Mouse (Mus musculus): Measurements from ENCODE around the gene Harbi1.

Harbi1 gene

DNA sequence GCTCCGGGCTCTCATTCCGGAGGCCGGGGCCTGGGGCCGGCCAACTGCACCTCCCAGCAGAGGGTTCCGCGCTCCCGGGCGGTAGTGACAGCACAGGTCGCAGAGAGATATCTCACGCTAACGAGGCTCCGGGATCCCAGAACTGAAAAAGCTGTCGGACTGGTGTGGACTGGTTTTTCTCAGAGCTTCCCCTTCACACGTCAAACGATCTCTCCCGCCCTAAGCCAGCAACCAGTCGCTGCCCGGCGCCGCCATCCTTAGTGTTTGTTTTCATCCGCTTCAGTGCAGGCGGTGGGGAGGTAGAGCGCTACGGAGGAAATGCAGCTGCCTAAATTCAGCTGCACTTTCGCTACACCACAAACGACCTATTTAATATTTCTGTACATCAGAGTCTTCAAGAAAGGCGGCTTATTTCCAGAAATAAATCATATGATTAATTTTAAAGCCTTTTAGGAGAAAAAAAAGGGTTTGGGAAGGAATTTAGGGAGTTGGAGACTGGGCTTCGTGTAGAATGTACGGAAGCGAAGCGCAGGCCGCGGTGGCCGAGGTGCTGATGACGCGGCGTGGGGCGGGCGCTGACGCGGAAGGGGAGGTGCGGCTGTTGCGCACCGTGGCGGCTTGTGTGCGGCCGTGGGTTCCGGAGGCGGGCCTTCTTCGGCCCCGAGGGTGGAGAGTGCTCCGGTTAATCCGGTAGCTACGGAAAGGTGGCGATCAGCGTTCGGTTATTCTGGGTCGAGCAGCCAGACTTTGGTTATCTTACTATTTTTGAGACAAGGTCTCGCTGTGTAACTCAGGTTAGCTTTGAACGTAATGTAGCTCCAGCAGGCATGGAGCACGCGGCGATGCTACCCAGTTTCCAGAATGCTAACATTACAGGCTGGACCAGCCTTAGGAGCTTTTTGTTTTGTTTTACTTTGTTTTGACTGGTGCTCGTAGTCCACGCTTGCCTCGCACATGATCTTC, at the start of gene Harbi1, which contains the start of gene Atg13:
Gene Harbi1, plus strand, starts transcription at position 581 of the 963 bp plus-strand sequence.
Gene Atg13, minus strand, starts transcription at position 305 of the 963 bp plus-strand sequence.
- peak; percentile 92 for DNase-seq (ENCODE audit: low spot score)

GRCm38 (mm10) chr2:91660981-91661380, 49.7 kb upstream of the Harbi1 start:
- DNase-seq (ENCODE audit: low spot score) = no peak

- no peak for DNase-seq (ENCODE audit: low spot score)
These were observed 45.9 kb upstream of the Harbi1 start for GRCm38 (mm10) chr2:91664780-91665179.

GRCm38 (mm10) chr2:91666386-91666910, 44.2 kb upstream of the Harbi1 start:
- no peak for DNase-seq (ENCODE audit: low spot score)

DNA sequence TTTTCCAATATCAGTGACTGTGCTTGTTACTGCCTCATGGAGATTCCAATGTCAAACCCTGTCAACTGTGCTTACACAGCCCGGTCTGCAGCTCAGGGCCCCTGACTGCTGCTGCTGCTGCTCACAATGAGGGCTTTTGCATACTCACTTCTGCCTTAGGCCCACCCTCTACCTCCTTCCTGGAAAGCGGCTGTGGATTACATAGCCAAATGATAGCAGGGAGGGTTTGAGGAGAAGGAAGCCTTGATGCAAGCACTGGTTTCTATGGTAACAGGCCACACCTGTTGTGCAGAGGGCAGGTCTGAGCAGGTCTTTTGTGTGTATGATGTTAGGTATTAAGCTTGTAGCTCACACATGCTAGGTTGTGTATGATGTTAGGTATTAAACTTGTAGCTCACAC, 42.9 kb upstream of the Harbi1 start:
- DNase-seq (ENCODE audit: low spot score) = no peak

GRCm38 (mm10) chr2:91669326-91669725, 41.3 kb upstream of the Harbi1 start:
- no peak for DNase-seq (ENCODE audit: low spot score)

GRCm38 (mm10) chr2:91670038-91670437, 40.6 kb upstream of the Harbi1 start:
- DNase-seq (ENCODE audit: low spot score) = no peak

- DNase-seq (ENCODE audit: low spot score) = no peak
These were observed 37.1 kb upstream of the Harbi1 start for GRCm38 (mm10) chr2:91673587-91673986.

DNA sequence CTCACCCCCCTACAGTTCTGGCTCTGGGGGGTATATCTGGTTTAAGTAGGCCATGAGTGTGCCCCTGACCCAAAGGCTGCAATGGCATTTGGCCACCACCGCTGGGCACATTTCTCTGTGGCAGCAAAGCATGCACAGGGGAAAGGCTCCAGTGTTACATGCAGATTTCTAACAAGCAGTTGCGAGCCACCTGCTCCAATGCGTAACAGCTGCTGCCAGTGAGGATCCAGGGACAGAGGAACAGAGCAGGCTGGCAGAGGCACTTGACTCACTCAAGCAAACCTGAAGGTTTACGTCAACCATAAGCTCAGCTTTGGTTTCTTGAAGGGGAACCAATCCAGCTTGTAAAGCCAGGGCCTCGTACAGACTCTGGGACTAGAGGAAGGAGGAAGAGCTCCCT, 35.8 kb upstream of the Harbi1 start:
- DNase-seq (ENCODE audit: low spot score) = no peak

DNA sequence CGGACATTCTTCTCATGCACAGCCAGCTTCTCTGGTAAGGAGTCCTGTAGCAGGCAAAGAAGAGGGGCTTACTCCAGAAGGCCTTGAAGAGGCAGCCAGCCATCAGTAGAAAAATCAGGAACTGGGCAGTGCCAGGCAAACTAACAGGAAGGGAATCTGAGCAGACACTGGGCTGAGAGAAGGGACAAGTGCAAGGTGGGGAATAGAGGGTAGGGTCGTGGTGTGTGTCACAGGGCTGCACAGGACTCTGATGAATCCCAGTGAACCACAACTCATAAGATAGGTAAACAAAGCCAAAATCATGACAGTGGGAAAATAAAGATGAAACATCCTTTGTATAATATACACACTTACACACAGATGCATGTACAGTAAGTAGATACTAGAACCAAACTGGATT, 34.2 kb upstream of the Harbi1 start:
- no peak for DNase-seq (ENCODE audit: low spot score)

DNA sequence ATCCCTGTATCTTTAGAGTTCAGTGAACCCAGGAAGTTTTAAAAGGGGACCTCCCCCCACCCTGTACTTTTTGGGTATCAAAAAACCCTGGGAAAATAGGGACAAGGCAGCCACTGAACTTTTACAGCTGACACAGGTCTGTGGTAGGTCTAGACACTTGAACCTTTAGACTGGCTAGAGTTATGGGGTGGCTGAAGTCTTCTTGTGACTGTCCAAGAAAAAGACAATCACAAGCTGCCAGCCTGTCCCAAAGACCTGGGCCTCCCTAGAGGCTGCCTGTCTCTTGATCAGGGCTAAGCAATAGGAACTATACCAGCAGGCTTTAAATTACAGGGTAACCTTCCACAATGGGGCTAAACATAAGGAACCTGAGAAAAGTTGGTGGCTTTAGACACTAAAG, 33.7 kb upstream of the Harbi1 start:
- DNase-seq (ENCODE audit: low spot score) = no peak

- peak; percentile 28 for DNase-seq (ENCODE audit: low spot score)
These were observed 27.8 kb upstream of the Harbi1 start for GRCm38 (mm10) chr2:91682850-91683249.

DNA sequence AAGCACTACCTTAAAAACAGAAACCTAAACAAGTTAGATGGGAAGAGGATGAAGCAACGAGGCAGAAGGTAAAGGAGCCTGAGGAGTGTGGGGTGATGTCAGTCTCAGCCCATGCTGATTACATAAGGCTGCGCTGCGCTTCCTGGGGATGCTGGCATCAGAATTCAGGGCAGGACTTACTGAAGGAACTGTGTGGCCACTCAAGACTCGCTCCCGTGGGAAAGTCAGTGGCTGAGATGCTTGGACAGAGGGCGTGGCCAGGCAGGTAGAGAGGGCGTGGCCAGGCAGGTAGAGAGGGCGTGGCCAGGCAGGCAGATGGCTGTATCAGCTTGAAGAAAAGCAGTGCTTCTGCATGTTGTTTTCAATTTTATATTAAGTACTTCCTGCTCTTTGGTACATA, 26.7 kb upstream of the Harbi1 start:
- no peak for DNase-seq (ENCODE audit: low spot score)

- no peak for DNase-seq (ENCODE audit: low spot score)
These were observed 21.2 kb upstream of the Harbi1 start for GRCm38 (mm10) chr2:91689452-91689851.

DNA sequence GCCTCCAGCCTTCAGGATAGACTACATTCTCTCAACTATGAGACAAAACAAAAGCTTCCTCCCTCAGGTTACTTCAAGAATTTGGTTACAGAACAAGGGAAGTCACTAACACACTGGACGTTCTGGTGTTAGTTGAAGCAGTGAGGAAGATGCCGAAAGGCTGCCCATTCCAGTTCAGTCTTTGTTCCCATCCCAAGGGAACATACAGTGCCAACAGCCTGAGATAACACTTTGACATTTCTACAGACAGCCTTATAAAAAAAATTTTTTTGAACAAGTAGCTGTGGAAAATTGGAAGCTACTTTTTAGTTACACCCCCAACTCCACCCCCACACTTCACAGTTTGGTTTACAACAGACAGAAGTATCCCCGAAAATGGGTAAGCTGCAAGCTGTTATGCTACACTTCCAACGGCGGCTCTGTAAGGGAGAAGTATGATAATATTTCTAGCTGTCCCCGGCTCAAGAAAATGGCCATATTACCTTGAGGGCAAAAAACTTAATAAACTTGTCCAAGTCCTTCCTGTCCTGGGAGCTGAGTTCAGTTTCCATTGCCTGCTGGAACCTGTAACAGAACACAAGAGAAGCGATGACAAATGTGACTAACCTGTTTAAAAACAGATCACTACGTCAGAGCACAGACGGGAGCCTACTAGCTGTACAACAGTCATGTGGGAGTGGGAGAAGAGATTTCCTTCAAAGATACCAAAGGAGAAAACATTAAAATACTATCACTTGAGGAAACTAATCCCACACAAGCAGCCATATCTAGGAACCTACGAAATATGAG, 15.0 kb upstream of the Harbi1 start:
- no peak for DNase-seq (ENCODE audit: low spot score)

GRCm38 (mm10) chr2:91696225-91696590, 14.4 kb upstream of the Harbi1 start:
- DNase-seq (ENCODE audit: low spot score) = no peak

DNA sequence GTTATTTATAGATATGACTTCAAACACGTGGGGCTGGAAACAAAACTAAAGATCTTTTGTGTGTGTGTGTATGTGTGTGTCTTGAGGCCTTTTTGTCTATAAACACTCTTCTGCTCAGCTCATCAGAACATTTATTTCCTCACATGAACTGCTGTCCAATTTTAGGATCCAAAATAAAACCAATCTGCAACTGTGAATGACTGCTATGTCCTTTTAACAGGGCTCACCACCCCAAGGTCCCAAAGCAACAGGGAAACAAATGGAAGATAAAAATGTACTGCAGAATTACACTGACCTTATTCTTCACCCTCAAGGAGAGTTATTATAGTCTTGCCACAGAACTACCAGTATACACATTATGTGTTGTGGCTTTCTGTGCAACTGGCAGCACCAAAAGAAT, 11.4 kb upstream of the Harbi1 start:
- DNase-seq (ENCODE audit: low spot score) = no peak

DNA sequence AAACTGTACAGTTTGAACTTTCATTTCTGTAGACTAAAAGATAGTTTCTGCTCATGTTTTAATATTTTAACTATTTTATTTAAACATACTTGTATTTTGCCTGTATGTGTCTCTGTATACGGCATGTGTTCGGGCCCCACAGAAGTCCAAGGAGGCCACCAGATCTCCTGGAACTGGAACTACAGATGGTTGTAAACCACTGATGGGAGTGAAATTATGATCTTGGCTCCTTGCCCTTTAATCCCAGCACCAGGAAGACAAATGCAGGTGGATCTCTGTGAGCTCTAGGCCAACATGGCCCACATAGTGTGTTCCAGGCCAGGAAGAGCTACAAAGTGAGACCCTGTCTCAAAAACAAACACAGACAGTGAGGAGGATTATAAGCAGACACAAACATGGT, 9.3 kb upstream of the Harbi1 start:
- no peak for DNase-seq (ENCODE audit: low spot score)

DNA sequence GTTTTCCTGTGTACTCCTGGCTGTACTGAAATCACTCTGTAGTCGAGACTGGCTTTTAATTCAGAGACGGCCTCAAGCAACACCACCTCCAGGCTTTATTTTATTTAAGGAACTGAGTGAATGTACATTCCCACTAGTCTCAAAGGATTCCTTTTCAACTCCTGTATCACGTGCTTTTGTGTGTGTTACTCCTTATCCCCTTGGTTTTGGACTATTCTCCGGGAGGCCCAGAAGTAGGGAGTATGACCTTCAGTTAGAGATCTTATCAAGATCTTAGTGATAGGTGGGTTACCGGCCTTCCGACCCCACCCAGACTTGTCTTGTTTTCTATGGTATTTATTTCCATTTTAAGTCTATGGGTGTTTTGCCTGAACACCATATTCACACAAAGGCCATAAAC, 4.9 kb upstream of the Harbi1 start:
- DNase-seq (ENCODE audit: low spot score) = no peak

GRCm38 (mm10) chr2:91706456-91706855, 4.2 kb upstream of the Harbi1 start:
- DNase-seq (ENCODE audit: low spot score) = no peak

DNA sequence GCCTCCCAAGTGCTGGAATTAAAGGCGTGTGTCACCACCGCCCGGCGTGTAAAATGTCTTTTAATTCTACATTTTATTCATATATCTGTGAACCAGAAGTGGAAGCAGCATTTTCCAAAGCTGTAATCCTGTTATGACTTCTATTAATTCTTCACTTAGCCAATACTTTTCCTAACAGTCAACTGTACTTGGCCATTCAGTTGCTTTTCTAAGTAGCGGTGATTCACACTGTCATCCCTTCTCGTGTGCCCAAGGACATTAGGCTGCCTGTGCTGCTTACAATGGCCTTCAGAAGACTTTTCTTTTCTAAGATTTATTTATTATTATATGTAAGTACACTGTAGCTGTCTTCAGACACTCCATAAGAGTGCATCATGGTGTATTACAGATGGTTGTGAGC, 2.3 kb upstream of the Harbi1 start:
- DNase-seq (ENCODE audit: low spot score) = no peak

DNA sequence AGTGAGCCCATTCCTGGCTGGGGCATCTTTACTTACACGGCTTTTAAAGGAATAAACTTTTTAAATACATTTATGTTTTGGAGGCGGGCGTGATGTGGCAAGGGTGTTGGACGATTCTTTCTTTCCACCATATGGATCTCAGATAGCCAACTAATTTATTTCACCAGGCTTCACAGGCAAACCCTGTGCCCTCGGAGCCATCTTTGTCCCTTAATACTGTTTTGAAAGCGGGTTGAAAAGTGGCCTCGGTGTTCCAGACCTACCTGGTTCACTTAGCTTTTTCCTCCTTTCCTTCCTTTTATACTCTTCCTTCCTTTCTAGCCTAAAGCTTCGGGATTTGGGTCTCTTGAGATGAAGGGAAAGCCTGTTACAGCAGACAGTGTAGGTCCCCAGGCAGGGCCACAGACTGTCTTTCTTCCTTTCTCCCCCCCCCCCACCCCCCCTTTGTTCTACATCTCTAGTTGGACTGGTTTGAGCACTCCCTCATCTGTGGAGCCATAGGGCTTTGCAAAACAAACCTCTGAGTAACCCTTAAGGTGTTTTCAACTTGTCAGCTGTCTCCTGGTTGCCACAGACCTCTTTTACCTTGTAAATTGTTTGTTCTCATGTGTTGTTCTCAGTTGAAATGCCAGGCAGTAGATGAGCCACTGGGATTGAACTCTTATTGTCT, 739 bp downstream of the Harbi1 start:
- no peak for DNase-seq (ENCODE audit: low spot score)
